Mouse (Mus musculus) testis, postnatal 14 days (tissue): Measurements from ENCODE around the gene Cdk14.

Experiments
- DNase-seq: peaks from one replicate; pipeline ENCODE4 v3.0.0; 2021; ENCODE audit warnings: low spot score

Gene Cdk14

DNA sequence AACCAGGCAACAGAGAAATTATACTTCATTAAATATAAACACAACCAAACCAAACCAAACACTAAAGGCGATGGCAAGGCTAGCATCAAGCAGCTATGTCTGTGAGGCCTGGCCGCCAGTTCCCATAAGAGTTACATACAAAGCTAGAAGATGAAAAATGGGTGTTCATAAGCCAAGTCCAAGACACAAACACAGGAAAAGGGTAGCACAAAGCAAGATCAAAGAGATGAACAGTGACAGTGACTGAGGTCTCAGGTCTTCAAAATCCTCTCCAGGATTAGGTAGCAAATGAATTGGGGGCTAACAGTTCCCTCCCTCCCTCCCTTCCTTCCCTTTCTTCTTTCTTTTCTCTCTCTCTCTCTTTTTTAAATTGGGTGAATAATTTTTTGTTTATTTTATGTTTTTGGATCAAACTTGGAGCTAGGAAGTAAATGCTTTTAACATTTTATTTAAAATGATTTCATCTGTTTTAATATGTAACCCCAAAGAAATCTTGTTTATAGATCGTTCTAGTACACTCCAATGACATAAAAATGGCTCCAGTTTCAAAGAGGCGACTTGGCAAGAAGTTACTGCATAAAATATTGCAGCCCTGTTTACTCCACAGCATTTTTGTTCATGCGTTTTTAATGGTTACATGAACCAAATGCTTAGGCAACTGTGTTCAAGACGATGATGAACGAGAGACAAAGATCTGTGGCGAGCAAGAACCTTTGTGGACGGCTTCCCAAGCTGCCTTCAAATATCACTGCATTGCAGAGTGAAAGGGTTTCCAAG is 568.0 kb downstream of the Cdk14 start:
- DNase-seq, result no peak

DNA sequence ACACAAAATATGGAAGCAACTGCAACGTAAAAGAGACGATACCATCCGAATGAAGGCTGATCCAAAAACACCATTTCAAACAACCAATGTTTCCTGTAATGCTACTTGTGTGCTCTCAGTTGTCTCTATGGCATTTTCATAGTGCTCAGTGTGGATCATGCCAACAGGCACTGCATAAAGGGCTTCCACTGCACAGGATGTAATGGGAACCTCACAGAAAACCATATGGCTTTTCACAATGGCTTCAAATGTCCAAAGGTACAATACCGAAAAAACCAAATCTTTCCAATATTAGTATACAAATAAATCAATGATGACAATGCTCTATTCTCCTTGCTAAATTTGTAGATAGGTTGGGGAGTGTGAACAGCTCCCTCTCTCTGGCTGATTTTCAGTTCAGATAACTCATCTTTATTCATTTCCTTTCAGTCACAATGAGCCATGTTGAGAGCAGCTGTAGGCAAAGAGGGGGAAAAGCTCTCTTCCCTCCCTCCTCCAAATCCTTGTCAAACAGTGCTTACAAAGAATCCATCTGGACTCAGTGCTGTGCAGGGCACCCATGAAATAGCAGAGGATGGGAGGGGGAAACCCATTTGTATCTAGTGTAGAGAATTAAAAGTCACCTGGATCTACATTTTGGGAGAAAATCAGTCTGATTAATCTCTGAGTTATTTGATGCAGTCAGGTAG is 568.7 kb downstream of the Cdk14 start:
- no peak for DNase-seq

DNA sequence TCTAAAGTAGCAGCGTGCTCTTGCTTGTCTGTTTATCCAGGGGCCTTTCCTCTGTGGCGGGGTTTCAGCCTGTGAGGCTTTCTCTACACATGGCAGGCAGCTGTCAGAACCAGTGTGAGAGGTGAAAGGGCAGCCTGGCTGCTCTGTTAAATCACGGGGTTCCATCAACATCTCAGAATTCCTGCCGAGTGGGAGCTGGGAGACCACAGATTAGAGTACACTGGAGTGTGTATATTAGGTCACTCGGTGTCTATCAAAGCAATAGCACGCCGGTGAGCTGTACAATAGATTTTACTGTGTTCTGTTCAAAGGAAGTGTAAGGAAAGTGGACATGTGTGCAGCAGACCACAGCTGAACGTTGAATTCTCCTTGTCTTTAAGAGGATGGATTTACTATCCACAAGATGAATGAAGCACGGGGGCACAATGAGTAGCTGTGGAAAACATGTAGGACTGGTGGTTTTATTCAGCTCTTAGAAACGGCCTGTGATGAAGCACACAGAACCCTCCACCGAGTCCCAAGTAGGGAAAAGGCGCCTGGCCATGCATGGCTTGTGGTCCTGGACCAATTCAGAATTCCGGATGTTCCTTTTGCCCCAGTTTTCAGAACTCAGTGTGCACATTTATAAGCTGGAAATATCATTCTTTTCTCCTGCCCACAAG is 585.2 kb downstream of the Cdk14 start:
- no peak for DNase-seq

DNA sequence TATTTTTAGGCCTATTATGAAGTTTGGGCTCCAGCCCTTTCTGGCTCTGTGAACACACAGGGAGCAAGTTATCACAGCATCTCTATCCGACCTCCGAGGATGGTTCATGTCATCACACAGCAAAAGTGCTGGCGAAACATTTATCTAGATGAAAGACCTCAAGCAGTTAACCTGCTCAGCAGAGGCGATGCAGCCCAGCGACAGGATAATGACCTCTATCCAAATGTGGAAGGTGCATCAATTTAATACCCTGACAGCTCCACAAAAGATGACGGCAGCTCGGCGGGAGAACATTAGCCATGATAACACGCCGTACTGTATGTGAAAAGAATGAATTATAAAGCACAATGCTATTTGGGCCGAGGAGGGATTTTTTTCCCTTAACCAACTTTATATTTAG is 586.2 kb downstream of the Cdk14 start:
- DNase-seq, result no peak

DNA sequence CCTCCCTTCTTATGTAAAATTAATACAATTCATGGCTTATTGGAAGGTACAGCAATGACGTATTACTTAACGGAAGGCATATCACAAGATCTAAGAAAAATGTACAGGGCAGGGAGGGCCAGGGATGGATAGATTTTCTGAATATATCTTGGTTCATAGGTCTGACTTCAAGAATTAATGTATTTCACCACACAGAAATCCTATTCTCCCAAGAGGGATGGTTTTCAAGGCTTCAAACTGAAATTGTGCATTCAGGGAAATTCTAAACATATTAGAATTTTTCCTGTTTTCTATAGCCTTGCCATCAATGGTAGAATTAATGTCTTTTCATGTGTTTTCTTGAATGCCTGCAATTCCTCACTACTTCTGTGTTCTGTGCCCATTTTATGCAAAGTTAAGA is 593.2 kb downstream of the Cdk14 start:
- no peak for DNase-seq

DNA sequence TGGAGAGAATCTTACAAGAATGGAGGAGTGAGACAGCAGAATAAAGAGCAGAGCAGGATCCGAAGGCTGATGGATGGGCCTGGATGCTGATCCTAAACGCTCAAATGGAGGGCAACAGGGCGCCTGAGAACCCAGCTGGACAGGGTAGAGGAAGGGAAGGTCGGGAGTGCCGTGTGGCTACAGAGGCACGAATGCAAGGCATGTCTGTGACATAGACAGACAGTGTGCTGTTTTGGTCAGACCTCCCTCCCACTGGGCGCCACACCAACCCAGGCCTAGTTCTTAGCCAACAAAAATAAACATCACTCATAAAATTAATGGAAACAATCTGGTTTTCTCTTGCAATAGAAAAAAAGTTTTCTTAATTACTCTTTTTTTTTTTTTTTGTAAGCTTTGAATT is 594.2 kb downstream of the Cdk14 start:
- DNase-seq, result no peak

DNA sequence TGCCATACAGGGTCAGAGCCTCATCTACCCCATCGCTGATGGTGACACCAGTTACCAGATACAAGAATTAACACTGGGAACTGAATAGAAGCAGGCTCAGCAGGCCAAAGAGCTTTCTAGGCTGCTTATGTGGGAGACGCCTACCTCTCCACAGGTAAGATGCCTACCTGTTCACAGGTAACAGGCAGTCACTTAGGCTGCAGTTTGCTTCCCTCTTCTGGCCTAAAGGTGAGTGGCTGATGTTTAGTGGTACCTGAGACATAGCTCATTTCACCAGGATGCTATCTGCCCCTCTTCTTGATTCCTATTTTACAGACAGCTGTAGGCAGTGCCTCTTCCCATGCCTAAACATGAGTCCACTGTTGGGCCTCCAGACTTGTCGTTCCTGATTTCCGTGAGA is 595.0 kb downstream of the Cdk14 start:
- no peak for DNase-seq

DNA sequence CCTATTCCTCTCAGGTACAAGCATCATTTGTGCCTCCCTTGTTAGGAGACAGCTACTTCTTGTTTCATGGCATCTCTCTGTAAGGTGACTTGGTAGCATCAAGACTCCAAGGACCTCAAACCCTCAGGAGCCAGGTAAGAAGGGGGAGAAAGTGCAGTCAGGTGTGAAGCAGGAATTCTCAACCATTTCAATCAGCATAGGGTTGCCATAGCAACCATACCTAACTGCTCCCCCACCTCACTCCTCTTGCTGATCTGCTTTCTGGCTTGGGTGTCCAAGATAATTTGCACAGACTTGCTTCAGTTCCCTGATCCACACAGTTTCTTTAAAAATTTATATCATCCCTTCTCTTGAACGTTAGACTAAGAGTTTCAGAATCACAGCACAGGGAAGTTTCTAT is 595.9 kb downstream of the Cdk14 start:
- DNase-seq, result no peak

DNA sequence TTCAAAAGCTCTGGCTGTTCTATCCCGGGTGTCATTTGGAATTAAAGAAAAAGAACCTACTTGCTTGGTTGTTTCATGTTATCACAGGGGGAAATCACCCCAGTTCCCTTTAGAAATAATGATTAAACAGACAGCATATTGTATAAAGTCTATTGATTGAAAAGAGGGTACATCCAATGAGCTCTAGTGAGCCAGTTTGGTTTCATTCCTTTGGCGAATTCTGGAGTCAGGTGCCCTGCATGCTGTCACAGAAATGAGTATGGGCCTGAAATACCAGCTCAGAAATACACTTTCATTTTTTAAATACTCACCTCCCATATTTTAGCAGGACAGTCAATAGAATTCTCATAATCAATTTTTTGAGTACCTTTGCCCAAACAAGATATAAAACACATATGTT is 598.1 kb downstream of the Cdk14 start:
- no peak for DNase-seq

DNA sequence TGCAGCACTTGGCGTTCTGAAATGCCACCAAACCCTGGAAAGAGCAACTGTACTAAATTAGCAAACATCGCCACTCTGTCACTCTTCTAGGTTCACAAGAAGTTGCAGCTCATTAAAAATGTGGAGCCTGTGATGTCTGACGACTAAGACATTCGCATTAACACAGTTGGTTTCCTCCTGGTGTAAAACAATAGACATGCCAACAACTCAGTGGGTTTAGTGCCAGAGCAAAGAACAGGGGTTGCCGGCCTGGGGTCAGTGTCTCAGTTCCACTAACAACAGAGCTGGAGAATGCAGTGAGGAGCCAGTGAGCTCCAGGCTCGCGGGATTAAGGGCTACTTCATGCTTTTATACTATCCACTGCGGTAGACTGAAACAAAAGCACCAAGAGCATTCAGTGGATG is 598.7 kb downstream of the Cdk14 start:
- no peak for DNase-seq

DNA sequence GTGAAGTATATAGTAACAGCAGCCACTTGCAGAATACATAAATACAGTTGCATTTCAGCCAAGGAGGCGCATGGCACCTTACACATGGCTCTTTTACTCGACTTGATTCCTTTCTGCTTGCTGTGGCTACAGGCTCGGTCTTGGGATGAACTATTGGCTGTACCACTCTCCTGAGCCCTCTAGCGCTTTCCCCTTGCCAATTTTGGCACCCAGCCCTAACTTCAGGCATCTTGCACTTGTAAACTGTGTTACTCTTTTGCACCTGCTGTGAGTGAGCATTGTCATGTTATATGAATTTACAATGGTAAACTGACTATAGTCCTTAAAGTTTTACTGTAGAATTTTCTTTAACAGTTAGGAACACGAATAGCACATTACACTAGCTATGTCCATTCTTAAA is 603.1 kb downstream of the Cdk14 start:
- no peak for DNase-seq

DNA sequence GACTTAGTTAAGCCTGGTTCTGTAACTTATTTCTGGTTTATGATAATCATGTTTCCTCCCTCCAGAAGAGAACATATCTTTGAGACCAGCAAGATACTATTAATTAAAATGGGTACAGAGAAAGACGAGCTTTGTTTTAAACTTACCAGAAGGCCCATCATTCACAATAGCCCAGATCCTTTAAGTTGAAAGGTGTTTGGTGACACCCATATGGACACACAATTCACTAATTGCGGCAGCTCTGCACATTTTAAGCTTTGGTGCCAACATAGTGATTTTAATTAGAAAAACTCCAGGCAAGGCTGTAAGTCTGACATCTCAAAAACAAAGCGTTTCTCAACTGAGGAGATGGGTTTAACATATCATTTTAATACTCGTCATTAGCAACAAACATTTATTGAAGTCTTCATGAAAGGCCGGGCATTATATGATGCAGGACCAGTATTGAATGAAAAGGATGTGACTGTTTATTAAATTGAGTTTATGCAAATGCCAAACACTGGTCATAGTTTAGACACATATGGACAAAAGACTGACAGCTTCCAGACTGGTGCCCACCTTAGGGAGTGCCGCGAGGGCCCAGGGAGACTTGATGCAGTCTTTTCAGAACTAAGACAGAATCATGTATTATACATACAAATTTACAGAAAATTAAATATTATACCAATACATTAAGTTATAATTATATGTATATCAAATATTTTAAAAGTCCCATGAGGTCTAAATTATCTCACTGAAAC is 605.5 kb downstream of the Cdk14 start:
- no peak for DNase-seq

DNA sequence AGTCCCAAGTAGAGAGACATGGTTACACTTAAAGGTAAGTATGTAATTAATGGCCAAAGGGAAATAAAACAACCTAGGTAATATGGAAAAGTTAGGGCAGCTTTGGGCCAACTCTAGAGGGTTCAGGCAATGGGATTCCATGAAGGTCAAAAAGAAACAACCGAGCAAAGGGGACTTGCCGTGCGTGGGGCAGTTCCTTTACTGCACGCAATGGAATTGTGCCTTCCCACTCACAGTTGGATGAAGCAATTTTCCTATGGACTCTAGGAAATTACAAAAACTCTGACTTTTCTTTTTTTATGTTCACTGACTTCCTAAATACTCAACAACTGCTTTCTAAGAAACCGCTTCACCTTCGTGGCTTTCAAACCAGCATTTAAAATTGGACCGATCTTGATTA is 606.8 kb downstream of the Cdk14 start:
- no peak for DNase-seq

DNA sequence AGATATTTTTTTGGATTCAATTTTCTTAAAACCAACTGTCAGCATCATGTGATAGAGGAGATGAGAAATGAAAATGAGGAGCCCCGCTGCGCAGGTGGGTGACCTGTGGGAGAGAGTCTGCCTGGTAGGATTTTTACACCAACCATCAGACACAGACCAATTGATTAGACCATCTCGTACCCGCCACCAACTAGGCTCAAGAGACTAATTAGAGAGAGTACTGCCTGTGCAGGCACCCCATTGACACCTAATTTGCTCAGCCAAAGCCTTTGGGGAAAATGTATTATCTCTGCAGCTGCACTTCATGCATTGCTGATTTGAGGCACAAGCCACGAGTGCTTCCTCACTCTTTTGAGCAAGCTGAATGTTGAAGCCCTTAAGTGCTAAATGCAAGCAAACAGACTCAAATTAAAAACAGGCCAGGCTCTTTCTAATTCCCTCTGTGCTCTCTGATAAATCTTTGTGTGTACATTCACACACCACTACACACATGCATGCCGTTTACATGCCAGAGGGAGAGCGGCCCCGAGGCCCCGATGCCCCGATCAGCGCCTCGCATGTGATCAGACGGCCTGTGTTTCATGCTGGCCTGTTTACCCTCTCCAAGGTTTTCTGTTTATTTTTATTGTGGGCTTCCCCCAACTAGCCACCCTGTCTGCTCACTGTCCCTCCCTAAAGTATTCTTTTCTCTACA is 607.9 kb downstream of the Cdk14 start:
- DNase-seq, result no peak

DNA sequence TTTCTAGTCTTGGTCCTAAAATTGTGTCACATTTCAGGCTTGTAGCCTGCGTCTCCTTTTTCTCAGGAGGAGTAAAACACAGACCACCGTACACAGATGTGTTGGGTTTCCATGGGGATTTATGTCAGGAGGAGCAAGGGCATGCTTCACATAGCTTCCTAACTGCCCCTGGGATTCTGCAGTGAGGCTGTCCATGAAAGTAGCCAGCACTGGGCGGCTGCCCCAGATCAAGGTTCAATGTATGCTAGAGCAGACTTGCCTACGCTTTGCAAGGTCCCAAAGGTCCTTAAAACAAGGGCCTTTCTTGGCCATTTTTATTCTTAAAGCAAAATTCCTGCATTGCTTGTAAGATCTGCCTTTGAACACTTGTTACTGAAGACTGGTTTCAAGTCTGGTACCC is 614.9 kb downstream of the Cdk14 start:
- DNase-seq, result no peak

DNA sequence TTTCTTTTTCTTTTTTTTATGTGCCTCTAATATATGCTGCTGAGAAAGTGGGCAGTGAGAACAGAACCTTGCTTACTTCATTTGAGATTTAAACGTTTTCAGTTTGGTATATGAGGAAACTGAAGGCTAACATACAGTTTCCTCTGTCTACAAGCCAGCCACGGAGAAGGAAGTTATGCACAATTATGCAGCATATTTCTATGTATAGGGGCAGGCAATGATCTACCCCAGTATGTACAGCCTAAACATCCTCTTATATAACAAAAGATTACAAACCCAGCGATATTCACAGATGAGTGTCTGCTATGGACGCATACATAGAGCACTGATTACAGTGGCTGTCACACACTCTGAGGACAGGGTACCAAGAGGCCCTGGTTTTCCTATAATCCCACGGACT is 616.4 kb downstream of the Cdk14 start:
- no peak for DNase-seq

DNA sequence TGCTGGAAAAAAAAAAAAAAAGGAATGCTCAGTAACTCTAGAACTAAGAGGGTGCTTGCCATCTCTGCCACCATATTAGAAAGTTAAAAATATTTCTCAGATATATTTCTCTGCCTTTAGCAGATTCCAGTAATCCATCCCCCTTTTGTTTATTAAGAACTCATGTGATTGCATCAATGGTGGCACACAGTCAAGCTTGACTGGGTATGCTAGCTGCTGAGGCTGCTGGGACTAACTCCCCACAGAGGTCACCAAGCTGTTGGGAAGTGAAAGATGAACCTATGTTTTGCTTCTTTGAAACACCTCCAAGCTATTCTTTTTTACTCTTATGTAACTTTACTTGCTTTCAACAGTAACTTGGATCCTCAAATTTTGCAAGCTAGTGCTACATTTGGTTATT is 618.1 kb downstream of the Cdk14 start:
- no peak for DNase-seq

DNA sequence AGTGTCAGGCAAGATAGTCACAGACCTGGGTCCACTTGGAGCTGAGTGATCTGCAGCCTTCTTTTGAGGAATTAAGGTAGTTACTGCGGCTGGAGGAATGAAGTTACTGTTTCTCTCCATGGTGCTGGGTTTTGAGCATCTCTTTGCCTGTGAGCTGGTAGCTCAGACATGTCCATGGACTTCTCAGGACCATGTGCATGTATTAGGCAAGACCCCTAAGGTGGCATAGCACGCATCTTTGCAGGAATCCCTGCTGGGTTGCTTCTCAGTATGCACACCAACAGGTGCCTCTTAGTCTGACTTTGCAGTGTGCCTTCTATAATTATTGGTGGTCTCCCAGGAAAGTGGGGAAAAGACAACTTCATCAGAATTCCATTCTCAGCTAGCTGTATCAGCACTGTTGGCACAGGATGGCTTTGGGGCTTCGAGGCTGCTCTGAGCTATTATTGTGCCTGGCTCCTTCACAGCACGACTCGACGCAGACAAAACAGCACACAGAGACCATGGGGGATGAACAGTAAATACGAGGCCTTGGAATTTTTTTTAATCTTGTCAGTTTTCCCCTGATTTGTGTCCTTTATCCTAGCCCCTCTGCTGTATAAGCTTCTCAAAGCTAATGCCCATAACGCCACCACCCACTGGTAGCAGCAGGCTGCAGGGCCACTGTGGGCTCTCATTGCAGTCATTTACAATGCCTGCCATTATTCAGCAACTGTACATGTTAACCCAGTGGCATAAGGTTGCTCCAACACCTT is 618.8 kb downstream of the Cdk14 start:
- no peak for DNase-seq

DNA sequence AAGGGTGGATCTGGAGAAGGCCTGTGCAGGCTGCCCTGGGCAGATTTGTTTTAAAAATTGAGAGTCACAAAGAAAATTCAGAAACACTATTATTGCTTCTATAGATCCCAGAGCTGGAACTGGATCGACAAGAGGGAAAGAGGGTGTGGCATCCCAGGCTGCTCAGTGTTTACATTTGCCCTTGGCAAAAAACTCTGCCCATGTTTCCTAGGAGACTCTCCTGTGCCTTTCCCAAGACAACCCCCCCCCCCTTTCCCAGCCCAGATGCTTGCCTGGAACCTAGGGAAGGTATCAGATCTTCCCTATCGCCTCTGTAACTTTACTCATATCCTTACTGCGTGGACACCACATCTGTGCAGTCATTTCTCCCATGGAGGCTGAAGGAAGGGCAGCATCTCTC is 628.9 kb downstream of the Cdk14 start:
- no peak for DNase-seq

DNA sequence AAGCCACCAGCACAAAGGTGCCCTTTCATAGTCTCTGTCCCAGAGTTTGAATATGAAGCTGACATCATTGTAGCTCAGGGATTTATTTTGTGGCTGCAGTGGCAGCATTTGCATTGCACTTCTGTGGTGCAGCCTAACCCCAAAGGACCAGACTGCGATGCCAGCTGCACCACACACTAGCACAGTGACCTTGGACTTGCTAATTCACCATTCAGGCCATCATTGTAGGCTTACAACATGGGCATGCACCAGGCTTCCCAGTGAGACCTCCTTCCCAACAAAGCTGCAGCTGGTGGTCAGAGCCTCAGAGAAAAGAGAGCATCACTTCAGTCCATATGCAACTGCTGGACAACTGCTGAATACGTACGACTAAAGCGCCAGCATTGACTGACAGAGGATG is 629.8 kb downstream of the Cdk14 start:
- no peak for DNase-seq

DNA sequence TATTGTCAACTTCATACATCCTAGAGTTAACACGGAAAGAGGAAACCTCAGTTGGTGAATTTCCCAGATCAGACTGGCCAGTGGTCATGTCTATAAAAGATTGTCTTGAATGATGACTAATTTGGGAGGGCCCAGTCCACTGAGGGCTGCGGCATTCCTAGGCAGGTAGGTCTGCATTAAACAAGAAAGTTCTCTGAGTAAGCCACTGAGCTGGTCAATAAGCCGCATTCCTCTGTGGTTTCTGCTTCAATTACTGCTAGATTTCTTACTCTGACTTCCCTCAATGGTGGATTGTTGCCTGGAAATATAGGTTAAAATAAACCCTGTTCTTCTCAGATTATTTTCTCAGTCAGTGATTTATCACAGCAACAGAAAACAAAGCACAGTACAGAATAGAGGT is 631.6 kb downstream of the Cdk14 start:
- DNase-seq, result no peak
